Mouse (Mus musculus) adipose tissue, adult 10 weeks (tissue): ENCODE results near the gene Tvp23b. TPM values are rescaled to one million over a fixed set of nuclear protein-coding genes. Genes with fewer than 3 reads are reported as not detected.

Source experiments
- polyA plus RNA-seq: library from polyadenylated mRNA; stranded (reverse); fragments of 350-450 nt; fragmentation: Illumina TruSeq; extraction: RNeasy Lipid Tissue Mini Kit (QIAGEN cat#74804); gene quantifications from one replicate; pipeline ENCODE4 v1.2.3, GENCODE M21; 2014; ENCODE audit warnings: low read depth, low replicate concordance

The Tvp23b gene
- 86.3 TPM for polyA plus RNA-seq

GRCm38 (mm10) chr11:62879220-62880048, at the start of gene Tvp23b:
Gene Tvp23b, plus strand, starts transcription at chr11:62879455.

GRCm38 (mm10) chr11:62846961-62847654, 32.1 kb upstream of the Tvp23b start, which contains the start of gene Fbxw10:
Gene Fbxw10, plus strand, starts transcription at chr11:62847069.

GRCm38 (mm10) chr11:62951012-62951411, 71.8 kb downstream of the Tvp23b start, which contains the start of gene Cdrt4:
Gene Cdrt4, plus strand, starts transcription at chr11:62951193.

Other genes starting within 250 kb of the Tvp23b start
- 8.2 TPM for gene Lrrc75a, start 230.9 kb upstream of the Tvp23b start, polyA plus RNA-seq
- 53.6 TPM for gene Mmgt2, start 230.8 kb upstream of the Tvp23b start, polyA plus RNA-seq
- 2.7 TPM for gene Zfp287, start 147.6 kb upstream of the Tvp23b start, polyA plus RNA-seq
- not detected for gene Gm10428, start 126.4 kb upstream of the Tvp23b start, polyA plus RNA-seq
- 2.2 TPM for gene Zfp286, start 90.0 kb upstream of the Tvp23b start, polyA plus RNA-seq
- gene Trim16, start 59.2 kb upstream of the Tvp23b start, polyA plus RNA-seq = 7.1 TPM
- gene Fbxw10, start 32.4 kb upstream of the Tvp23b start, polyA plus RNA-seq = 3.0 TPM
- gene Cdrt4, start 71.7 kb downstream of the Tvp23b start, polyA plus RNA-seq = 9.6 TPM
- gene Tekt3, start 182.2 kb downstream of the Tvp23b start, polyA plus RNA-seq = 3.0 TPM
- gene Pmp22, start 249.5 kb downstream of the Tvp23b start, polyA plus RNA-seq = 110 TPM